Comparison of ENCODE assay signal across 34 mouse cellular contexts in genomic region chr2:77838688-77839087, GRCm38 (mm10). TPM values are rescaled to one million over a fixed set of nuclear protein-coding genes. Genes with fewer than 3 reads are reported as not detected.
"Had no signal": no experiment of that assay in that cellular context is flagged by ENCODE, and none has a peak within 500 bp of the region (broad histone marks: within the 10 kb centered on the region; RNA-seq: fewer than 3 reads in every experiment).

No protein-coding gene starts in this region.

- H3K27me3 ChIP-seq: limb, embryonic 12.5 days; limb, embryonic 15.5 days; liver, embryonic 12.5 days; liver, embryonic 13.5 days; liver, embryonic 15.5 days; lung, embryonic 15.5 days; megakaryocyte, embryonic 14.5 days; midbrain, embryonic 12.5 days; midbrain, embryonic 13.5 days; midbrain, embryonic 15.5 days had no signal

- H3K4me2 ChIP-seq: limb, embryonic 12.5 days; limb, embryonic 13.5 days; limb, embryonic 15.5 days; liver, embryonic 11.5 days; liver, embryonic 12.5 days; liver, embryonic 13.5 days; liver, embryonic 15.5 days; lung, embryonic 14.5 days; lung, embryonic 15.5 days; midbrain, embryonic 11.5 days; midbrain, embryonic 12.5 days; midbrain, embryonic 13.5 days; midbrain, embryonic 15.5 days had no signal

- ATAC-seq: liver, embryonic 12.5 days; lung, postnatal 0 days; midbrain, embryonic 13.5 days; midbrain, embryonic 15.5 days; midbrain, embryonic 16.5 days had no signal

- H3K4me3 ChIP-seq: left cerebral cortex, adult 2 months; limb, embryonic 10.5 days; limb, embryonic 12.5 days; limb, embryonic 13.5 days; limb, embryonic 15.5 days; liver, embryonic 12.5 days; liver, embryonic 13.5 days; liver, embryonic 15.5 days; lung, embryonic 15.5 days; megakaryocyte, embryonic 14.5 days; midbrain, embryonic 10.5 days; midbrain, embryonic 12.5 days; midbrain, embryonic 13.5 days; midbrain, embryonic 15.5 days; myocyte had no signal

- H3K9me3 ChIP-seq: limb, embryonic 10.5 days; limb, embryonic 12.5 days; limb, embryonic 13.5 days; limb, embryonic 15.5 days; liver, embryonic 12.5 days; liver, embryonic 13.5 days; liver, embryonic 15.5 days; lung, embryonic 15.5 days; midbrain, embryonic 10.5 days; midbrain, embryonic 12.5 days; midbrain, embryonic 13.5 days; midbrain, embryonic 15.5 days had no signal

- H3K9ac ChIP-seq: limb, embryonic 12.5 days; limb, embryonic 13.5 days; limb, embryonic 15.5 days; liver, embryonic 12.5 days; liver, embryonic 13.5 days; liver, embryonic 14.5 days; liver, embryonic 15.5 days; lung, embryonic 14.5 days; lung, embryonic 15.5 days; midbrain, embryonic 12.5 days; midbrain, embryonic 13.5 days; midbrain, embryonic 15.5 days had no signal

- H3K27ac ChIP-seq: left cerebral cortex, adult 2 months; limb, embryonic 10.5 days; limb, embryonic 12.5 days; limb, embryonic 13.5 days; limb, embryonic 15.5 days; liver, embryonic 12.5 days; liver, embryonic 13.5 days; liver, embryonic 14.5 days; liver, embryonic 15.5 days; lung, embryonic 15.5 days; macrophage; midbrain, embryonic 10.5 days; midbrain, embryonic 12.5 days; midbrain, embryonic 13.5 days; midbrain, embryonic 15.5 days had no signal

- H3K36me3 ChIP-seq: limb, embryonic 10.5 days; limb, embryonic 12.5 days; limb, embryonic 13.5 days; limb, embryonic 15.5 days; liver, embryonic 12.5 days; liver, embryonic 13.5 days; liver, embryonic 15.5 days; lung, embryonic 15.5 days; midbrain, embryonic 10.5 days; midbrain, embryonic 12.5 days; midbrain, embryonic 13.5 days; midbrain, embryonic 15.5 days had no signal

- DNase-seq: left cerebral cortex, postnatal 4 days; liver; liver, embryonic 13.5 days; lung, adult 18-20 months; lung, adult 2 months; lung, embryonic 14.5 days; lung, postnatal 10 days; lung, postnatal 14 days; lung, postnatal 36 days; lung, postnatal 4 days; midbrain, embryonic 14.5 days had no signal

- H3K4me1 ChIP-seq: limb, embryonic 10.5 days; limb, embryonic 12.5 days; limb, embryonic 13.5 days; limb, embryonic 15.5 days; liver, embryonic 12.5 days; liver, embryonic 13.5 days; liver, embryonic 15.5 days; lung, embryonic 15.5 days; megakaryocyte, embryonic 14.5 days; midbrain, embryonic 12.5 days; midbrain, embryonic 13.5 days; midbrain, embryonic 15.5 days had no signal

RNA-seq across cellular contexts. Expression of gene Zfp385b, which starts 19.2 kb away (rescaled TPM):
- total RNA-seq: megakaryocyte progenitor cell, adult 5-6 weeks; megakaryocyte, adult 5-6 weeks; monocyte, adult 5-6 weeks had no signal
- polyA plus RNA-seq: macrophage had no signal
